Mouse (Mus musculus): ENCODE results near the gene Amer2. TPM values are rescaled to one million over a fixed set of nuclear protein-coding genes. Genes with fewer than 3 reads are reported as not detected.

Amer2 gene
- polyA plus RNA-seq, 1 experiment from 2014 or later = 0.21 TPM

- Histone ChIP-seq H3K27me3 (ENCODE audit: control insufficient read depth, insufficient read depth, low read length) (no peaks in the 10 kb centered on the region), H3K36me3 (ENCODE audit: control insufficient read depth, insufficient read depth) (no peaks in the 10 kb centered on the region), H3K4me3 (ENCODE audit: low read length) (no peak overlapping the region), H3K9ac (ENCODE audit: low read length) (no peak overlapping the region), H3K9me3 (replicated peaks; ENCODE audit: control insufficient read depth, low read length) (no peaks in the 10 kb centered on the region), H3K27ac (ENCODE audit: low read length) (no peak overlapping the region), H3K4me1 (ENCODE audit: control insufficient read depth, insufficient read depth, low read length) (peaks cover 8% of the 10 kb centered on the region), H3K4me2 (ENCODE audit: low read depth, low read length) (no peak overlapping the region)
- no peak for ATAC-seq (replicated peaks; ENCODE audit: extremely low read depth, insufficient read depth, low FRiP score)
- WGBS = 78% methylated on average over 7 of the region's 7 CpGs
These were observed 52.5 kb downstream of the Amer2 start for GRCm38 (mm10) chr14:60425553-60425952.

DNA sequence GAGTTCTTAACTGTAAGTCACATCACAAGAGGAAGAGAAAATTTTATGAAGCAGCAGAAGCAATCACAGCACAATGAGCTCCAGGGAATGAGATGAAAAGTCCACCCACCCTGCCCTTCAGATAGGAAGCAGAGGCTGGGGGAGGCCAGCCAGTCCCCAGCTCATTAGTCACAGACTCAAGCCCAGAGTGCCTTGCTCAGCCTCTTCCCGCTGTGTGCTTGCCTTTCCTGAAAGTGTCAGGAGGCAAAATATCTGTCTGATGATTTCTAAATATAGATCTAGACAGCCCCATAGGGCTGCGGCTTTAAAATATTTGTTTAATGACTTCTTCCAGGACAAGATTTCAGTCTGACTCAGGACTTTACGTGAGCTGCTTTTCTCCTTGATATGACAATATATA is 54.8 kb downstream of the Amer2 start:
- 4% methylated on average over 3 of the region's 3 CpGs for WGBS
- H3K9ac ChIP-seq (ENCODE audit: low read length) = no peak overlapping the region
- peak overlapping the region; percentile 7; the same call in 1 of the 2 replicates for H3K27ac ChIP-seq (ENCODE audit: low read length)
- H3K4me1 ChIP-seq (ENCODE audit: control insufficient read depth, insufficient read depth, low read length) = peaks cover 8% of the 10 kb centered on the region
- H3K4me3 ChIP-seq (ENCODE audit: low read length) = no peak overlapping the region
- H3K36me3 ChIP-seq (ENCODE audit: control insufficient read depth, insufficient read depth) = no peaks in the 10 kb centered on the region
- H3K9me3 ChIP-seq (replicated peaks; ENCODE audit: control insufficient read depth, low read length) = no peaks in the 10 kb centered on the region
- peak overlapping the region; percentile 24 for H3K4me2 ChIP-seq (ENCODE audit: low read depth, low read length)
- H3K27me3 ChIP-seq (ENCODE audit: control insufficient read depth, insufficient read depth, low read length) = no peaks in the 10 kb centered on the region
- ATAC-seq (replicated peaks; ENCODE audit: extremely low read depth, insufficient read depth, low FRiP score) = peak; percentile 45; the same call in 1 of the 2 replicates

DNA sequence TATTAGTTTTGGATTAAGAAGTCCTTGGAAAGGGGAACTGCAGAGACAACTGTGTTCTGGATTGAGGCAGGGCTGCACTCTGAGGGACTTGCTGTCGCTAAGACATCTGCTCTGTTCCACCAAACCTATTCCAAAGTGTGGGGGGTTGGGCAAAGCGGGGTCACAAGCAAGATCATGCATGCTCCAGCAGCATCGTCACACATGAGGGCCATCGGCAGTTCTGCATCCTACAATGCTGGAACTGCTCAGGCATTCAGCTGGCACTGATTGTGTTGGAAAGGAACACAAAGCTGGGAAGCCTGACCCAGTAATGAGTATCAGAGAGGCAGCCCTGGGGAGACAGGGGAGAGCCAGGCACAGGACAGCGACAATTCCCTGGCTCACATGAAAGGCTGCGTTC is 56.5 kb downstream of the Amer2 start:
- Histone ChIP-seq H3K4me2 (ENCODE audit: low read depth, low read length) (no peak overlapping the region), H3K4me3 (ENCODE audit: low read length) (no peak overlapping the region), H3K9me3 (replicated peaks; ENCODE audit: control insufficient read depth, low read length) (no peaks in the 10 kb centered on the region), H3K4me1 (ENCODE audit: control insufficient read depth, insufficient read depth, low read length) (peaks cover 8% of the 10 kb centered on the region), H3K27me3 (ENCODE audit: control insufficient read depth, insufficient read depth, low read length) (no peaks in the 10 kb centered on the region), H3K36me3 (ENCODE audit: control insufficient read depth, insufficient read depth) (no peaks in the 10 kb centered on the region), H3K9ac (ENCODE audit: low read length) (no peak overlapping the region), H3K27ac (ENCODE audit: low read length) (no peak overlapping the region)
- ATAC-seq (replicated peaks; ENCODE audit: extremely low read depth, insufficient read depth, low FRiP score) = no peak
- 56% methylated on average over 6 of the region's 6 CpGs for WGBS

GRCm38 (mm10) chr14:60431515-60431914 is 58.5 kb downstream of the Amer2 start:
- Histone ChIP-seq H3K27me3 (ENCODE audit: control insufficient read depth, insufficient read depth, low read length) (no peaks in the 10 kb centered on the region), H3K9ac (ENCODE audit: low read length) (no peak overlapping the region), H3K9me3 (replicated peaks; ENCODE audit: control insufficient read depth, low read length) (no peaks in the 10 kb centered on the region), H3K4me2 (ENCODE audit: low read depth, low read length) (no peak overlapping the region), H3K36me3 (ENCODE audit: control insufficient read depth, insufficient read depth) (no peaks in the 10 kb centered on the region), H3K4me1 (ENCODE audit: control insufficient read depth, insufficient read depth, low read length) (peaks cover 8% of the 10 kb centered on the region), H3K4me3 (ENCODE audit: low read length) (no peak overlapping the region), H3K27ac (ENCODE audit: low read length) (no peak overlapping the region)
- WGBS = 72% methylated on average over 5 of the region's 5 CpGs
- no peak for ATAC-seq (replicated peaks; ENCODE audit: extremely low read depth, insufficient read depth, low FRiP score)

DNA sequence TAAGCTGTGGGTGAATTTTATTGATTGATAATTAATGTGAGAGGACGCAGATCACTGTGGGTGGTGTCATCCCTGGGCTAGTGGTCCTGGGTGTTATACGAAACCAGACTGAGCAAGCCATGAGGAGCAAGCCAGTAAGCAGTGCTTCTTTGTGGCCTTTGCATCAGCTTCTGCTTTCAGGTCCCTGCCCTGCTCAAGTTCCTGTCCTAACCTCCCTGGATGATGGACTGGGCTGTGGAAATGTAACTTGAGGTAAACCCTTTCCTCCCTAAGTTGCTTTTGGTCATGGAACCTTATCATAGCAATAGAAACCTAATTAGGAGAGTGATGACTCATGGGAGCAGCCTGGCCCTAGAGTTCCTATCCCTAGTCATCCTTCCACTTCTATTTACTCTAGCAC is 59.1 kb downstream of the Amer2 start:
- no peak overlapping the region for H3K27ac ChIP-seq (ENCODE audit: low read length)
- no peak overlapping the region for H3K4me2 ChIP-seq (ENCODE audit: low read depth, low read length)
- ATAC-seq (replicated peaks; ENCODE audit: extremely low read depth, insufficient read depth, low FRiP score) = no peak
- peaks cover 8% of the 10 kb centered on the region for H3K4me1 ChIP-seq (ENCODE audit: control insufficient read depth, insufficient read depth, low read length)
- no peaks in the 10 kb centered on the region for H3K36me3 ChIP-seq (ENCODE audit: control insufficient read depth, insufficient read depth)
- WGBS = 83% methylated on average over 2 of the region's 2 CpGs
- H3K27me3 ChIP-seq (ENCODE audit: control insufficient read depth, insufficient read depth, low read length) = no peaks in the 10 kb centered on the region
- no peak overlapping the region for H3K4me3 ChIP-seq (ENCODE audit: low read length)
- no peaks in the 10 kb centered on the region for H3K9me3 ChIP-seq (replicated peaks; ENCODE audit: control insufficient read depth, low read length)
- H3K9ac ChIP-seq (ENCODE audit: low read length) = no peak overlapping the region

DNA sequence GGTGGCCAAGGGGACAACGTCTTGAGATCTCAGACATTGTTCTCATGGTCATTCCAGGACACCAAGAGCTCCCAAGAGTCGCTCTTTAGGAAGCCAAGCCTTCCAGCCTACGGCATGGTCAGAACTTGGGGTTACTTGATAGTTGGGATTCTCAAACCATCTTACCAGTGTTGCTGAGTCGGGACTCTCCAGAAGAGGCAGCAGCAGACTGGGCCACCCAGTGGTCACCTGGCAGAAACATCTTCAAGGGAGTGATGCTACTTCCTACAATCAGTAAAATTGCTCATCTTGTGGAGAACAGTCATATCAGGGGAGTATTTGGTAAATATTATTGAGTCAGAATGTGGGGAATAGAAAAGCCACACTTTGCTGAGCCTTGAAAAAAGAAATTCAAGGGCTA is 62.5 kb downstream of the Amer2 start:
- WGBS = 54% methylated on average over 4 of the region's 4 CpGs
- Histone ChIP-seq H3K4me1 (ENCODE audit: control insufficient read depth, insufficient read depth, low read length) (no peaks in the 10 kb centered on the region), H3K27ac (ENCODE audit: low read length) (no peak overlapping the region)

GRCm38 (mm10) chr14:60436364-60436763 is 63.3 kb downstream of the Amer2 start:
- no peak overlapping the region for H3K4me2 ChIP-seq (ENCODE audit: low read depth, low read length)
- H3K4me3 ChIP-seq (ENCODE audit: low read length) = no peak overlapping the region
- no peak for ATAC-seq (replicated peaks; ENCODE audit: extremely low read depth, insufficient read depth, low FRiP score)
- no peaks in the 10 kb centered on the region for H3K36me3 ChIP-seq (ENCODE audit: control insufficient read depth, insufficient read depth)
- no peaks in the 10 kb centered on the region for H3K27me3 ChIP-seq (ENCODE audit: control insufficient read depth, insufficient read depth, low read length)
- H3K9ac ChIP-seq (ENCODE audit: low read length) = no peak overlapping the region
- no peaks in the 10 kb centered on the region for H3K4me1 ChIP-seq (ENCODE audit: control insufficient read depth, insufficient read depth, low read length)
- no peak overlapping the region for H3K27ac ChIP-seq (ENCODE audit: low read length)
- no peaks in the 10 kb centered on the region for H3K9me3 ChIP-seq (replicated peaks; ENCODE audit: control insufficient read depth, low read length)

More for the DNA sequence above, 62.5 kb downstream of the Amer2 start:
- Histone ChIP-seq H3K27me3 (ENCODE audit: control insufficient read depth, insufficient read depth, low read length) (no peaks in the 10 kb centered on the region), H3K9me3 (replicated peaks; ENCODE audit: control insufficient read depth, low read length) (no peaks in the 10 kb centered on the region), H3K9ac (ENCODE audit: low read length) (no peak overlapping the region), H3K36me3 (ENCODE audit: control insufficient read depth, insufficient read depth) (no peaks in the 10 kb centered on the region), H3K4me2 (ENCODE audit: low read depth, low read length) (no peak overlapping the region), H3K4me3 (ENCODE audit: low read length) (no peak overlapping the region)
- no peak for ATAC-seq (replicated peaks; ENCODE audit: extremely low read depth, insufficient read depth, low FRiP score)

Other genes starting within 250 kb of the Amer2 start
- gene Atp8a2, start 176.1 kb upstream of the Amer2 start, polyA plus RNA-seq (2015; fragmentation: Nextera tagmentation; extraction: Ambion mirVana) = 6.1 and 6.3 TPM in 2 replicates
- 0.15 TPM in 1 of 2 replicates, not detected in the other for gene Nupl1, start 121.8 kb upstream of the Amer2 start, polyA plus RNA-seq (2015; fragmentation: Nextera tagmentation; extraction: Ambion mirVana)
- gene Gm49336, start 121.8 kb upstream of the Amer2 start, polyA plus RNA-seq (2015; fragmentation: Nextera tagmentation; extraction: Ambion mirVana) = 32.7 and 34.8 TPM in 2 replicates
- gene Mtmr6, start 108.0 kb upstream of the Amer2 start, polyA plus RNA-seq (2015; fragmentation: Nextera tagmentation; extraction: Ambion mirVana) = 29.8 and 30.1 TPM in 2 replicates